Mouse (Mus musculus) small intestine, adult 2 months (tissue): ENCODE results near the gene Abat.

Experiments used
- CTCF ChIP-seq: fragments of 200-500 bp; IDR thresholded peaks from 2 replicates; pipeline ENCODE4 v1.5.1; 2012; ENCODE audit warnings: low read depth, mild to moderate bottlenecking, control low read depth, inconsistent platforms, low read length, moderate library complexity, mixed read lengths; ENCODE audit not compliant: insufficient replicate concordance, insufficient read length; ENCODE audit errors: extremely low read depth
- POLR2A ChIP-seq: fragments of 200-500 bp; IDR thresholded peaks from 2 replicates; pipeline ENCODE4 v1.6.1; 2012; ENCODE audit warnings: low read depth, mild to moderate bottlenecking, control low read depth, inconsistent platforms, low read length, moderate library complexity

- TF ChIP-seq CTCF (no peak), POLR2A (no peak)
These were observed 153.2 kb downstream of the Abat start for GRCm38 (mm10) chr16:8666452-8666851.
